Mouse (Mus musculus): ENCODE results near the gene H2-Q6.
A peak's percentile ranks its signal among the peaks of the same experiment; 100 is the strongest.
"Not testable (repeated sequence)": the region's sequence is repeated elsewhere in the genome, so short reads cannot be mapped to it uniquely, and the experiment has no call there.

GRCm38 (mm10) chr17:35434836-35435235 is 10.2 kb downstream of the H2-Q6 start:
- TF ChIP-seq CTCF (IDR thresholded peaks at IDR 0.05), result peak; percentile 57
- not testable (repeated sequence) for TF ChIP-seq POLR2A (IDR thresholded peaks at IDR 0.05; ENCODE audit: insufficient read depth, low read depth, low read length)
